Mouse (Mus musculus) hindbrain, postnatal 0 days (tissue): ENCODE data around the gene Pald1. TPM values are rescaled to one million over a fixed set of nuclear protein-coding genes. Genes with fewer than 3 reads are reported as not detected.

Source experiments
- ATAC-seq: fragments of 200-750 bp; cut with Nextera tagmentation; 2 replicates; pipeline ENCODE4 v1.8.0; 2017; ENCODE audit warnings: mild to moderate bottlenecking, moderate TSS enrichment, moderate library complexity
- DNase-seq: peaks from one replicate; pipeline ENCODE4 v3.0.0-alpha.2; 2015; ENCODE audit warnings: low spot score
- H3K27ac ChIP-seq: fragments of 300-500 bp; sonication (generic); 2 replicates; pipeline ENCODE4 v1.5.1; 2014; ENCODE audit warnings: mild to moderate bottlenecking
- H3K27me3 ChIP-seq: fragments of 300-500 bp; sonication (generic); 2 replicates; pipeline ENCODE4 v1.6.1; 2014; ENCODE audit warnings: low read length, mixed read lengths; ENCODE audit not compliant: insufficient read depth
- H3K36me3 ChIP-seq: fragments of 300-500 bp; sonication (generic); 2 replicates; pipeline ENCODE4 v1.6.1; 2014; ENCODE audit warnings: low read length, mixed read lengths; ENCODE audit not compliant: insufficient read depth
- H3K4me1 ChIP-seq: fragments of 300-500 bp; sonication (generic); 2 replicates; pipeline ENCODE4 v1.6.1; 2014; ENCODE audit warnings: antibody characterized with exemption, low read length, mixed read lengths; ENCODE audit not compliant: insufficient read depth
- H3K4me2 ChIP-seq: fragments of 300-500 bp; sonication (generic); 2 replicates; pipeline ENCODE4 v1.6.1; 2014; ENCODE audit warnings: low read depth, mild to moderate bottlenecking, low read length, moderate library complexity, mixed read lengths
- H3K4me3 ChIP-seq: fragments of 300-500 bp; sonication (generic); 2 replicates; pipeline ENCODE4 v1.5.1; 2014; ENCODE audit warnings: low read length
- H3K9ac ChIP-seq: fragments of 300-500 bp; sonication (generic); replicated peaks from 2 replicates; pipeline ENCODE4 v1.6.1; 2014; ENCODE audit warnings: mild to moderate bottlenecking, low read length, moderate library complexity, mixed read lengths
- H3K9me3 ChIP-seq: fragments of 300-500 bp; sonication (generic); 2 replicates; pipeline ENCODE4 v1.6.1; 2016; ENCODE audit warnings: low read length, mixed read lengths
- CTCF ChIP-seq: IDR thresholded peaks from 2 replicates; pipeline ENCODE4 v1.5.1; 2016; ENCODE audit warnings: antibody characterized with exemption, control low read depth, low read depth
- WGBS: fragments of 180-500 bp; shearing (Covaris S2); extraction: QIAGEN DNeasy Blood & Tissue Kit; methylation state at CpG from one replicate; pipeline ENCODE4 v1.1.7; 2014; 5-methylcytosine and 5-hydroxymethylcytosine counted together
- polyA plus RNA-seq: library from polyadenylated mRNA; unstranded; fragments of >200 nt; fragmentation: Nextera tagmentation; extraction: Ambion mirVana; gene quantifications from 2 replicates; pipeline ENCODE4 v1.2.1, GENCODE M21; 2015
- total RNA-seq: library from RNA; depleted of rRNA; stranded (reverse); fragments of >200 nt; gene quantifications from 2 replicates; pipeline ENCODE4 v1.2.3, GENCODE M21; 2014

The Pald1 gene
- total and polyA plus RNA-seq, 2 experiments from 2014 or later: 21.7 to 34.3 TPM

- Histone ChIP-seq H3K4me2 (peak overlapping the region; percentile 83), H3K27me3 (peaks cover 33% of the 10 kb centered on the region; the same call in 1 of the 2 replicates), H3K36me3 (no peaks in the 10 kb centered on the region), H3K9ac (peak overlapping the region; percentile 37; the same call in 1 of the 2 replicates), H3K9me3 (no peaks in the 10 kb centered on the region), H3K4me3 (peak overlapping the region; percentile 47), H3K27ac (no peak overlapping the region), H3K4me1 (peaks cover 6% of the 10 kb centered on the region; the same call in 1 of the 2 replicates)
- no peak for TF ChIP-seq CTCF
- ATAC-seq: peak; percentile 33; the same call in 1 of the 2 replicates
- DNase-seq: peak; percentile 26
- 3% methylated on average over 47 of the region's 50 CpGs for WGBS
Measured at GRCm38 (mm10) chr10:61418131-61418900, 35.0 kb upstream of the Pald1 start.

- 37% methylated on average over 10 of the region's 10 CpGs for WGBS
- Histone ChIP-seq H3K9ac (peak within 1 kb of the TSS; percentile 37; the same call in 1 of the 2 replicates), H3K9me3 (no peaks in the 10 kb centered on the region), H3K27ac (no peak within 1 kb of the TSS), H3K4me1 (peaks cover 6% of the 10 kb centered on the region; the same call in 1 of the 2 replicates), H3K27me3 (peaks cover 33% of the 10 kb centered on the region; the same call in 1 of the 2 replicates), H3K4me3 (peak within 1 kb of the TSS; percentile 47), H3K4me2 (peak within 1 kb of the TSS; percentile 83), H3K36me3 (no peaks in the 10 kb centered on the region)
- ATAC-seq (0 out of 2 replicates have a peak, but pooled peaks have one; percentile 20), DNase-seq (no peak)
- no peak for TF ChIP-seq CTCF
Measured at GRCm38 (mm10) chr10:61417672-61418071, 34.3 kb upstream of the Pald1 start, which contains the start of gene Nodal. Gene Nodal, plus strand, starts transcription at chr10:61417972.

GRCm38 (mm10) chr10:61417046-61417445, 33.7 kb upstream of the Pald1 start:
- DNase-seq: no peak
- ATAC-seq: no peak
- Histone ChIP-seq H3K4me3 (no peak overlapping the region), H3K27me3 (peaks cover 33% of the 10 kb centered on the region; the same call in 1 of the 2 replicates), H3K27ac (no peak overlapping the region), H3K9ac (no peak overlapping the region), H3K4me1 (peaks cover 6% of the 10 kb centered on the region; the same call in 1 of the 2 replicates), H3K36me3 (no peaks in the 10 kb centered on the region), H3K9me3 (no peaks in the 10 kb centered on the region), H3K4me2 (no peak overlapping the region)
- no peak for TF ChIP-seq CTCF
- 36% methylated on average over 2 of the region's 2 CpGs for WGBS

GRCm38 (mm10) chr10:61416561-61416960, 33.2 kb upstream of the Pald1 start:
- Histone ChIP-seq H3K4me1 (peaks cover 6% of the 10 kb centered on the region; the same call in 1 of the 2 replicates), H3K9ac (no peak overlapping the region), H3K27ac (no peak overlapping the region), H3K9me3 (no peaks in the 10 kb centered on the region), H3K27me3 (peaks cover 33% of the 10 kb centered on the region; the same call in 1 of the 2 replicates), H3K36me3 (no peaks in the 10 kb centered on the region), H3K4me3 (no peak overlapping the region), H3K4me2 (no peak overlapping the region)
- DNase-seq (no peak), ATAC-seq (no peak)
- 42% methylated on average over 7 of the region's 7 CpGs for WGBS
- TF ChIP-seq CTCF: no peak

- DNase-seq (no peak), ATAC-seq (no peak)
- Histone ChIP-seq H3K27me3 (peaks cover 33% of the 10 kb centered on the region; the same call in 1 of the 2 replicates), H3K4me2 (no peak overlapping the region), H3K9ac (no peak overlapping the region), H3K9me3 (no peaks in the 10 kb centered on the region), H3K4me1 (peaks cover 6% of the 10 kb centered on the region; the same call in 1 of the 2 replicates), H3K36me3 (no peaks in the 10 kb centered on the region), H3K4me3 (no peak overlapping the region), H3K27ac (no peak overlapping the region)
- WGBS: 20% methylated on average over 8 of the region's 8 CpGs
- no peak for TF ChIP-seq CTCF
Measured at GRCm38 (mm10) chr10:61415890-61416289, 32.6 kb upstream of the Pald1 start.

GRCm38 (mm10) chr10:61415240-61415639, 31.9 kb upstream of the Pald1 start:
- Histone ChIP-seq H3K9ac (no peak overlapping the region), H3K4me3 (no peak overlapping the region), H3K27me3 (peaks cover 33% of the 10 kb centered on the region; the same call in 1 of the 2 replicates), H3K36me3 (no peaks in the 10 kb centered on the region), H3K9me3 (no peaks in the 10 kb centered on the region), H3K27ac (no peak overlapping the region), H3K4me1 (peaks cover 6% of the 10 kb centered on the region; the same call in 1 of the 2 replicates), H3K4me2 (no peak overlapping the region)
- DNase-seq (no peak), ATAC-seq (no peak)
- no peak for TF ChIP-seq CTCF
- 71% methylated on average over 3 of the region's 3 CpGs for WGBS
